Mouse (Mus musculus) myocyte (in vitro differentiated cells): Measurements from ENCODE around the gene Runx2.
A peak's percentile ranks its signal among the peaks of the same experiment; 100 is the strongest.

Experiments
- E2F4 ChIP-seq: IDR thresholded peaks from one replicate; pipeline ENCODE4 v1.6.1; 2011; ENCODE audit warnings: mild to moderate bottlenecking, control low read depth, moderate library complexity; ENCODE audit not compliant: insufficient read depth
- MAX ChIP-seq: IDR thresholded peaks from one replicate; pipeline ENCODE4 v1.6.1; 2011; ENCODE audit warnings: low read depth, mild to moderate bottlenecking, control low read depth
- MYOD1 ChIP-seq, 3 experiments: IDR thresholded peaks; one replicate each; pipeline ENCODE4 v1.6.1; 2011; ENCODE audit warnings: control low read depth in 2 of 3, low read depth in 2 of 3, mild to moderate bottlenecking in 2 of 3, moderate library complexity in 1 of 3; ENCODE audit not compliant: insufficient read length in 2 of 3, control insufficient read depth in 1 of 3
- MYOG ChIP-seq, 3 experiments: IDR thresholded peaks; one replicate each; pipeline ENCODE4 v1.6.1; 2011; ENCODE audit warnings: control low read depth in 2 of 3, low read depth in 2 of 3, mild to moderate bottlenecking in 2 of 3; ENCODE audit not compliant: insufficient read length in 2 of 3, control insufficient read depth in 1 of 3, insufficient read depth in 1 of 3
- POLR2A ChIP-seq: IDR thresholded peaks from one replicate; pipeline ENCODE4 v1.6.1; 2011; ENCODE audit warnings: low read depth, mild to moderate bottlenecking, control low read depth, moderate library complexity; ENCODE audit not compliant: insufficient read length
- POLR2AphosphoS2 ChIP-seq: IDR thresholded peaks from one replicate; pipeline ENCODE4 v1.6.1; 2011; ENCODE audit warnings: low read depth, control low read depth; ENCODE audit not compliant: insufficient read length
- REST ChIP-seq: IDR thresholded peaks from one replicate; pipeline ENCODE4 v1.6.1; 2011; ENCODE audit warnings: mild to moderate bottlenecking, control low read depth, moderate library complexity; ENCODE audit not compliant: insufficient read depth, insufficient read length
- USF1 ChIP-seq: IDR thresholded peaks from one replicate; pipeline ENCODE4 v1.6.1; 2011; ENCODE audit warnings: low read depth, mild to moderate bottlenecking, control low read depth, moderate library complexity

DNA sequence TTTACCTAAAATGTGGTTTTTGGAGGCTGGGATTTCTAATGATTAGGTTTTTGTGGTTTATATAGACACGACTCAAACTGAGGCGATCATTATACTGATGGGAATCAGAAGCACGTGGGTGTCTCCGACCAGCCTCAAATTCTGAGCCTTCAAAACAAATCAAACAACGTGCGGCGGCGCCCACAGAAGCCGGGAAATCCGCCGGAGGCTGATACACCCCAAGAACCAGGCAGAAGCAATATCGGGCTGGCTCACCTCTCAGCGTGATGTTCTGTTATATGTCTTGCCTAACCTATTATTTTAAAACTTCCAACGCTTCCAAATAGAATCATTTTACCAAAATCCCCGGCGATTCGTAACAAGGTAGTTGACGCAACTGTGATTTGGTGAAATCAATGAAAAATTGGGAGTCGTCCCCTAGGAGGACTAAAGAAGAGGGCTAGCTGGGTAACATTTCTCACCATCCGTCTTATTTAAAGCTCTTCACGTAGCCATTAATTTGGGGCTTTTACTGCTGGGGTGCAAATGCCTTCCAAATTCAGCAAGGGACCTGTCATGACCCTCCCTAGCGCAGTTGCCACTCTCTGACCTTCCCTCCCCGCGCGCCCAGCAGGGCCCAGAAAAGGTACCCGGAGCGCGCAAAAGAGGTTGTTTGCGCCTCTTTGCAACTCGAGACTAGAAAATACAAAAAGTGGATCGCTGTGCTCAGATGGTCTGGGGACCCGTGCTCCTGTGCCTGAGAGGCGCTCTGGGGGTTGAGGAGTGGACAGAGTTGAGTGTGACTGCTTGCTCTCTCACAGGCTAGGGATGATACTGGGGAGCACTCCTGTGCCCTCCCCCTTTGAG is 77.1 kb downstream of the Runx2 start:
- TF ChIP-seq MYOG (IDR thresholded peaks at IDR 0.05; ENCODE audit: control insufficient read depth in 1 of 3, insufficient read depth in 1 of 3, insufficient read length in 2 of 3, low read depth in 2 of 3), result no peak
- TF ChIP-seq E2F4, result no peak
- TF ChIP-seq POLR2A, result peak; percentile 69
- TF ChIP-seq POLR2AphosphoS2, result peak; percentile 79
- TF ChIP-seq MYOD1 (IDR thresholded peaks at IDR 0.05; ENCODE audit: control insufficient read depth in 1 of 3, insufficient read length in 2 of 3, low read depth in 2 of 3), result no peak
- no peak for TF ChIP-seq USF1
- TF ChIP-seq MAX, result no peak
- no peak for TF ChIP-seq REST
